Mouse (Mus musculus) spleen, adult 18-20 months (tissue): ENCODE measurements at regions not wholly inside any gene's neighbourhood (a gene's known extent, or its start where the extent isn't known, plus 50 kb on each side); places are given as distances from the start of the nearest gene placed in this dataset.

Experiments used
- DNase-seq, 2 experiments: peaks; one replicate each; pipeline ENCODE4 v3.0.0; 2022; ENCODE audit warnings: mixed read lengths in 2 of 2

DNA sequence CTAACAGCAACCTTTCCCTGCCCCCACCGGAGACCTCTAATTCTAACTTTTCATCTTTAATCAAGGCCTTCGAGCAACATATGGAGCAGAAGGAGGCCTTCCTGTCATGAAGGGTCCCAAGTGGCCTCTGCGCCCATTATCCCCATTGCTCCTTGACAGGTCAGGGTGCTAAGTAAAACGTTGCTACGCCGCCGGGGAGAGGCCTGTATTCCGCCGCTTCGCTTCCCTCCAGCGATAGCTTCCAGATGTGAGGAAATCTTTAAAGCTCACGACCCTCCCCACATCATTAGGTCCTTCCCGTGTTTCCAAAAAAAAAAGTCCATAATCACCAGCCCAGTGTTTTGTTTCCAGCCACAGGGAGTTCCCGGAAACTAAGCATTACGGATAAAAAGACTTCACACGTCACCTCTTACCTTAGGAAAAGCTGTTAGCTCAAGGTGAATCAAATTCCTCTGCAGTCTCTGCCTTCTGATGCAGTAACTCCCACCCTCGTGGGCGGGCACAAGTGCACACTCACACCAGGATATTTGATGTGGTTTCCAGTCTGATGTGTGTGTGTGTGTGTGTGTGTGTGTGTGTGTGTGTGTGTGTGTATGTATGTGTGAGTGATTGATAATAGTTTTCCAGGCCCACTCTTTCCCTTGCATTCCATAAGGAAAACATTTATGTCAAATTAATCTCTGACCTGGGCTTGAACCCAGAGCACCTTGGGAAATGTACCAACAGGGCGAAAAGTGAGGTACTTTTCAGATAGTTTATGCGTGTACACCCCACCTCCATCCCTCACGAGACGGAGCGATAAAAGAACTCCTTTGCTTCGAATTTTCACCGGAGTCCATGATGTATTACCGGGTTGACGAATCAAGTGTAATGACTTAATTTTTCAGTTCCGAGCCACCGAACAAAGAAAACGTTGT is 107.5 kb downstream of the Gm45692 start:
- DNase-seq: no peak

DNA sequence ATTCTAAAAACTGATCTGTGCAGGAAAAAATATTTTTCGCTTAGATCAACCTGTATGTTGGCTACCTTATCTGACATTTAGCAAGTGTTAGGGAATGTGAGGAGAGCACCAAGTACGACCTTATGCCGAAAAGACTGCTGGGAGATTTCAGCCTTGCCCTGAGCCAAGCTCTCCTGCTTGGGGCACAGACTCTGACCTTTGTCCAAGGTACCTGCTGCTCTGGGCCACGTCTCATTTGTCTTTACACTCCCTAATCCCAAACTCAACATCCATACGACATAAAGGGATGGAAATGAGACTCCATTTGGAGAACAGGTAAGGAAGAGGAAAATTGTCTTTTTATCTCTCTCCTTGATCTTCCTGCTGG is 108.2 kb downstream of the Gm45692 start:
- DNase-seq: no peak

DNA sequence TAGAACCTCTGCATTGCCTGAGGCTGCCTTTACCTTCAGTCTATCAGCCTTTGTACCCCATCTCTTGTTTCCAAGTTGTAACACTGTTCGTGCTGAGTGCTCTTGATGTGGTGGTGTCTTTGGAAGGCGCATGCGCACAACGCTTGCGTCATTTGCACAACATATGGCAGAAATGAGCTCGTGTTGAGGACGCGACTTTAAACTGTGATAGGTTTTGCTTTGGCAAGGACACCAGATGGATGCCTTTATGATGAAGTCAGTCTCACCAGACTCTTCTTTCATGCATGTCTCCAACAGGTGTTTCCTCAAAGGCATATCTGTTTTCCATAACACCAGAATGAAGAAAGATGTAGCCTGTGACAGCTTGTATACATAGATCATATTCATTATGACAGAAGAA is 110.2 kb downstream of the Gm45692 start:
- no peak for DNase-seq

DNA sequence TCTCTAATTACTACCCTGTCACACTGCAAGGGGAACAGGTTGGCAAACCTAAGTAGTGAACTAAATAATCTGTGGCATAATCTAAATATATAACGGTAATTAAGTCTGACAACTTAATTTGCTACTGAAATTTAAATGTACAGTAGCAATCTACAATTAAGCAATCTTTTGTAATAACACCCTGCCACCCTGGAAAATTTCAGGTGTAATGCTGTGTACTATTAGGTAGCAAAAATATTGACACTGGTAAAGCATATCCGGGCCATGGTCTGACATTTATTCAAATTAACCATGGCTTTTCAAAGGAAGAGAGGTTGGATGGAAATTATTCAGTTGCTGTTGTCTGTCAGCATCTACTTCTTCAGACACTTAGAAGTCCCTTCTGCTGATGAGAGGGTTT is 119.7 kb downstream of the Gm45692 start:
- DNase-seq: no peak

DNA sequence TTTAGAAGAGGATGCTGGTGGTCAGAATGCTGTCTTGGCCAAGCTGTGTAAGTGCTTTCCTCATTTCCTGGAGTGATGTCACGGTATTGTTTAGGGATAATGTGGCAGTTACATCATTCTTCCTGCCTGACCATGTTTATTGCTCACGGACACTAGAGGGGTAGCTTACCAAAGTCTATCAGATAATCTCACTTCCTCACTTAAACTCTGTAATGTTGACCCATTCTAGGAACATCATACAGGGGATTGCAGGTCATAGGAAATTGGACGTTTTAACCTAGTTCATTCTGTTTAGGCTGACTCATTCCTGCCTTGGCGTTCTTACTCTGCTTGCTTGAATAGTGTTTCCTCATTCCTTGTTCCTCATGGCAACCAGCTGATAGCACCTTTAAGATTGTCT is 120.3 kb downstream of the Gm45692 start:
- DNase-seq: no peak

DNA sequence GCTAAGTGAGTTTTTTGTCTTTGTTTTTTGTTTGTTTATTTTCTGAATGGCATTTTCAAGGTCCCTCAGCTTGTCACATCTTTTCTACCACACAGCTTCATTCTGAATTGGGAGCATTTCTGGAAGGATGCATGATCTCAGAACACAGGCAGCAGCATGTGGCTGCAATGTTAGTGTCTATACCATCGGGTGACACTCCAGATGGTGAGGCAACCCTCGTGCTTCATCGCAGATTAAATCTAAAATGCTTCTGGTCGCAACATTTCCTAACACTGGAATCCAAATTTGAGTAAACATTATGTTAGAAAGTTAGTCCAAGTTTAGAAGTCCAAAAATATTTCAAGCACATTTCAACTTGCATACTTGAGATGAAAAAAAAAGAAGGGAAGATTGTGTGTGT is 124.4 kb downstream of the Gm45692 start:
- no peak for DNase-seq

DNA sequence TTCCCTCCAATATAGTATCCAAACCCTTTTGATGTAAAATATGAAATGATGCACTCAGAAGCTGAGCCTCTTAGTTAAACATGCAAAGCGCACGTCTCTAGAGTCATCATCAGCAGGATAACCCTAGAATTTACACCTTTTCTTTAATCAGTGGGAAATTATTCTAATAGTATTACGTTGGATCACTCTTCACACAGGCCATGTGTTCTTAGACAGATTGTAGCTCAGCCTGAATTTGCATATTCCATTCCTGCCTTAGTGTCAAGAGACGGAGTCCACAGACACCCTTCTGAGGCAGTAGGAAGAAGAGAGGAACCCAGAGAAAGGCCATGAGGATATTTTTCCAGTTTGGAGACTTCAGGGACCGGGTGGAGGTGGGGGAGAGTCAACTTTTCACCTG is 125.0 kb downstream of the Gm45692 start:
- DNase-seq: no peak

DNA sequence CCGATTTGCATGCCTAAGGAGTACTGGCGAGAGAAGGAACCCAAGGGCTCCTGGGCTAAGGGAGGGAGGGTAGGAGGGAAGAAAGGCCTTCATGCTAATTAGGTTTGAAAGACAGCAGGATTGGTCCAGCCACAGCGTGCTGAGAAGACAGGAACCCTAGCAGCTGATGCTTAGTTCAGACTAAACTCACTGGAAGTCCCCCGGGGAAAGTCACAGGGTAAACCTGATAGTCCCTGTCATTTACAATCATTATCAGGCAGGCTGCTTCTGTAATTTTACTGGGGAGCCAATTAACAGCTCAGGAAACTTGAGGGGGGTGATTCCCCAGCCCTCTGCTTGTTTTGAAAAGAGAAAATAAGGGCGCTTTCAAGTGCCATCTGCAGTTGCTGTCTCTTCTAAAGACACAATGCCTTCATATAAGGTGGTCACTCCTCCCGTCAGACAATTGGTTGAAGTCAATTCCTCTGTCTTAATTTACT is 135.9 kb downstream of the Gm45692 start:
- DNase-seq: no peak

DNA sequence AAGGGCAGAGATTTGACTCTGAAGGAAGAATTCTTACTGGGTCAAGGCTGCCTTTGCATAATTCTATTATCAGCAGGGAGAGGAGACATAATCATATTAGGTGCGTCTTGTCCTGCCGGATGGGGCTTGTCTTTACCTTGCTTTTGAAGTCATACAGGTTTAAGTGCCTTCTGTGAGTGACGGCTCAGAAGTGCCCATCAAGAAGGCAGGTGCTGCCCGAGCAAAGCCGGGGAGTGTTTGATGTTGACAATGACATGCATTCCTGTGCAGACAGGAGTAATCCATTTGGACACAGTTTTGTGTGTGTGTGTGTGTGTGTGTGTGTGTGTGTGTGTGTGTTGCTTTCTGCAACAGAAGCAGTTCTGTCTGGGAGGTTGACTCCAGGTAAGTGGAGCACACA is 141.0 kb downstream of the Gm45692 start:
- DNase-seq: no peak

DNA sequence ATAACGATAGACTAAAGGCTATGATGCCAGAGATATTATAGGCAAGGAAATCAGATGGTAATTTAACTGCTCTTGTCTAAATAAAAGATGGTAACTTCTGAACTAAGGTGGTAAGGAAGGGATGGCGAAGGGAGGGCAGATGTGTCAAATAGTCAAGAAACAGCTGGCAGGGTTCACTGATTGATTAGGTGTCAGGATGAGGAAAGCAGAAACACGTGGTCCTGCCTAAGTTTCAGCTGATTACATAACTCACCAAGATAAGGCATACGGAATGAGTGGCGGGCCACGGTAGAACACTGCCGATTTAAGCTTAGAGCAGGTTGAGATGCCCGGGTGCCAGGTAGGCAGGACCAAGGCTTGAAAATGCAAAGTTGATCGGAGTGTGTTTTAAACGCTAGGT is 143.2 kb downstream of the Gm45692 start:
- DNase-seq: no peak

DNA sequence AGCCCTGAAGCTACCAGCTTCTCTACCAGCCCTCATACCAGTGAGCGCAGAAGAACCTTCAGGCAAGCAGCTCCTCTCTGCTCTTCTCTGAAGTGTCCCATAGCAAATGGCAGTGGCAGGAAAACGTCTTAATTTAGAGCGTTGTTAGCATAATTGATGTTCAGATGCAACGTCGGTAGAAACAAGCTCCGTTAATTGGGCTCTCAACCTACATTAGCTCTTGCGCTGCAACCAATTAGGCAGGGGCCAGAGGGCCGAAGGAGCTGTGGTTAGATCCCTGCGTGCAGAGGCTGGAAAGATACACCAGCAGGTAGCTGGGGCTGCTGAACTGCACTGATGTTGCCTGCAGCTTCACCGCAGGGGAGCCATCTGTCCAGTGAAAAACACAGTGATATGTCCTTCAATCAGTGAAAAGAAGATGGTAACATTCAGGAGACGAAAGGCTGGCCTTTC is 145.6 kb downstream of the Gm45692 start:
- no peak for DNase-seq

DNA sequence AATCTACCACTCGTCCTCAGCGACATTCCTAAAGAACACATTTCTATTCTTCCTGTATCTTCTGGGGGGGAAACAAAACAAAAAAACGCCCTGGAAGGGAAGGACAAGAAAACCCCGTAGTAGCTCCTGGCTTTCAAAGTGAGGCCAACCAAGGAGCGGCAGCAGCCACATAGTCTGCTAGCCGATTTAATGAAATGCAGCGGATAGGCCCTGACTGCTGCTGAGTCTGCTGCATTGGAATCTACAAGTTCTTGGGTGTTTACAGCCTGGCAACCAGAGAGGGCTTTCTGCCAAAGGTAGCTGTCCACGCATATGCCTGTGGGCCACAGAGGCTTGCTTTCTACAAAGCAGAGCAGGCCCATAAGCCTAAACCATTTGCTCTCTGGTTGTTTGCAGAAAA is 146.0 kb downstream of the Gm45692 start:
- DNase-seq: no peak

DNA sequence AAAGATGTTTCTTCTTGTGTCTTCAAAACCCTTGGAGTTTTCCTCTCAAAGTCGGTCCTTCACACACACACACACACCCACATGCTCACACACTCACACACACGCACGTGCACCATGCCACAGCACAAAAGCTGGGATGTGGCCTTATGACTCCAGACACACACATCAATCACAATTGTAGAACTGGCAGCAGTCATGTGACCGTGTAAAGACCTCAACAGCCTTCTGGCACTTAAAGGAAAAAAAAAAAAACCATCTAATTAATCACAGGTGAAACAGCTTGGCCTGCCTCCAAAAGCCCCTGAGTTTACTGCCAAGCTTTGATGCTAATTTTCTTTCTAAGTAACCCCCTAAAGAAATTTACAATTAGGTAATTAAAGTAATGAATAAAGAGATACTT is 147.1 kb downstream of the Gm45692 start:
- no peak for DNase-seq

DNA sequence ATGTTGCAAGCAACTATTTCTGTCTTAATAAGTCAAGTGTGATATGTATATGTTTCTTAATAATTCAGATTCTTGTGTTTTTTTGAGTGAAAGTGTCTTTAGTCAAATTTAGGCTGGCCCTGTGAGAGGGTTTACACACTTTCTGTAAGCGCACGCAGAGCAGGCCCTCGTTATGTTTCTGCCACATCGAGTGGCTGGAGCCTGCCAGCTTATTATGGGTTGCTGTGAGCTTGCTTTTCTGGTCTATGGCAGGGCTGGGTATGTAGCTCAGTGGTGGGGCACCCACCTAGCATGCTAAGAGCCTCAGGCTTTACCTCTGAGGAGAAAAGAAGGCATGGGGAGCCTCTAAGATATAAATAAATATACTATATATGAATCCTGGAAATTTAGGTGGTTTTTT is 148.2 kb downstream of the Gm45692 start:
- DNase-seq: no peak

DNA sequence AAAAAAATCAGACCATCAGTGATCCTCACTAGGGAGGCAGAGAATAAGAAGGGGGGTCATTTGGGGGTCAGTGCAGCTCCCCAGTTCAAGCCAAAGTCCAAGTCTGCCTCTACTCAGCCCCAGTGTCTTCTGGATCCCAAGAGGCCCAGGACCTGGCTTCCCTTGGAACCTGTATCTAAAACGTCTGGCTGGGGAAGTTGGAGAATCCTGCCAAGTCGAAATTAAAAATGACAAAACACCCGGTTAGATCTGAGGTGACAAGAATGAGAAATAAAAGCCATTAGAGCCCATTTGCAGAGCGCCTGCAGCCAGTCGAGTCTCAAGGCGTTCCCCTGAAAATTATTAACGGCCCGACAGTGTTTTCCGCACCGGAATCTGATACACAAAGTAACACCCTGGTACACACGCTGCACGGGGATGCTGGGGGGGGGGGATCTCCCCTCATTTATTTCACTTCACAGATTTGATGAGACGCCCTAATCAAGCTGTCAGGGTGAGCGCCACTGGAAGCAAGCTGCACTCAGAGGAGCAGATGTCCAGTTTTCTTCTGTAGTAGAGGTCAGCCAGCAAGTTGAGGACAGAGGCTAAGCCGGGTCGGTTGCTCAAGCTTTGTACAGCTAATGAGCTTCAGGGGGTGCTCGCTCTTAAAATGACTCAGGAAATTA is 149.5 kb downstream of the Gm45692 start:
- no peak for DNase-seq

DNA sequence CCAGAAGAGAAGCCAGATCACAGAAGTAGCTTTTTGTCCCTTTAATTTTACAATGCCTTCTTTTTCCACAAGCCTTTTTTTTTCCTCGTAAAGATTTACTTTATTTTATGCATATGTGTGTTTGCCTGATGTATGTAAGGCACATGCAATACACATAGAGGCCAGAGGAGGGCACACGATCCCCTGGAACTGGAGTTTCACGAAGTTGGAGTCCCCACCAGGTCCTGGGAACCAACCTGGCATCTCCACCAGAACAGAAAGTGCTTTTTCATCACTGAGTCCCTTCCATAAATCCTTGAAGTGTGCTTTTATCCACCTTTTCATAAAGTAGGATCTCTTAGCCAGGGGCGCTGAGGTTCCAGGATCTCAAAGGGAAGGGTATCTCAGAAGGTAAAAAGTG is 152.8 kb downstream of the Gm45692 start:
- DNase-seq: no peak

DNA sequence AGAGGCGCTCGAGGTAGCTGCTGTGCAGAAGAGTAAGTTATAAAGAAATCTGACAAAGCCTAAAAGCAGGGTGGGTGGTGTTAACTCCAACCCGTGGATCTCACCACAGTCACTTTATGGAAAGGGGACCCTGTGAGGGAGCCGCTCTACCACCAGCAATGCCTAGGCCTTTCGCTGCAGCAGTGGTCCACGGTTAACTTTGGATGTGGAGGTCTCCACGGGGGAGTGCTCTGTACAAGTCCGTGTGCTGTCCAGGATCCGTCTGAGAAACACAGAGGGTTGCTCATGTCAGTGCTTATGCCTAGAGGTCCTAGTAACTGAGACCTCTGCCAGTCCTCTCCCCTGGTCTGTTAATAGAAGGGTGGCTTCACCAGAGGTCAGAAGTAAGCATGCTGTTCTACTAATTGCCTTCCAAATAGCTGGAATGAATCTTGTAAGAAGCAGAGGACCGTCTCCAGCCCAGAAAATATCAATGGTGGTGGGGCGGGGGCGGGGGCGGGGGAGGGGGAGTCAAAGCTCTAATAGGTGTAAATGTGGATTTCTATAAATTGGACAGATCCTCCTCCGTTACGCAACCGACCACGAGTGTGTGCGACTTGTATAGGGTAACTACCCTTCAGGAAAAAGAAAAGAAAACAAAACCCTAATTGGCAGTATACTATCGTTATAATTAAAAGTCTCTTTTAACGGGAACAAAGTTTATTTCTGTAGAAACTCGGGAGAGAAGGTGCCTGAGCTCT is 153.5 kb downstream of the Gm45692 start:
- DNase-seq: no peak

DNA sequence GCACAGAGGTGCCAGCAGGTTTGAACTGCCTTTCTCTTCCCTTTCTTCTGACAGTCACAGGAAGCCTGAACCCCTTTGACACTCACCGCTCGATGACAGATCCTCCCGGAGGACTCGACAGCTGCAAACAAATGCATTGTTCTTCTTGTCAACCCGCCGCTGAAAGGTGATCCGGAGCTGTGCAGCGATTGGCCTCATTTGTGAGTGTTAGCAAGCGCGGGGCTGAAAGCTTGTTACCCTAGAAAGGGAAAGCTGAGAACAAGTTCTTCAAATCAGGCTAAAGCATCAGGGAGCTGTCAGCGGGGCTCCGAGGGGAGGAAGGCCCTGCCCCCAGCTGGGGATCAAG is 154.1 kb downstream of the Gm45692 start:
- DNase-seq: no peak

DNA sequence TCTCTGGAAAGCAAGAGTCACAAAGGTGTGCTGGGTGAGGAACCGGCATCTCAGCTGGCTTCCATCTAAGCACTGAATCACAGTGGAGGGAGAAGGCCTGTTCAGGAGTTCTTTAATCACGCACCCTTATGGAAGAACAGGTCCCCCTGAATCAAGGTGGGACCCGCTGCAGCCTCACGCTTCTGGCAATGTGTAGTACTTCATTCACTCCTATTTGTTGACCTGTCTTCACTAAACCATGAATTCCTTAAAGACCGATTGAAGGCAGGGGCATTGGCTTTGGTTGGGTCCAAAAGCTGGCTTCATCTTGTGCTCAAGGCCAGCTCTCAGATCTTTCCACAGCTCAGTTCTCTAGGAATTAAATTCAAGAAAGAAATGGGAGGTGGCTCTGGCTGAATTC is 154.5 kb downstream of the Gm45692 start:
- DNase-seq: no peak

DNA sequence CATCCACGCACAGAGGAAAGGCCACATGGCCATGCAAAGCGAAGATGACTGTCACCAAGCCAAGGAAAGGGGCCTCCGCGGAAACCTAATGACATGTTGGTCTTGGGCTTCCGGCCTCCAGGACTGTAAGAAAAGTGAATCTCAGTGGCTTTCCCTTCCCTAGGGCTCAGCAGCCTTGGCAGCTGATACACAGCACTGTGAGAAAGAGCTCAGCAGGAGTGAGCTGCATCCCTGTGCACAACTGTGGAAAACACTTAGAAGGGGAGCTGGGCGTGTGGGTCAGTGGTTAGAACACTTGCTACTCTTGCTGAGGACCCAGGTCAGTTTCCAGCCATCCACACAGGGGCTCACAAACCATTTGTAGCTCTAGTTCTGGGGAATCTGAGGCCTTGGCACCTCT is 155.1 kb downstream of the Gm45692 start:
- DNase-seq: no peak

DNA sequence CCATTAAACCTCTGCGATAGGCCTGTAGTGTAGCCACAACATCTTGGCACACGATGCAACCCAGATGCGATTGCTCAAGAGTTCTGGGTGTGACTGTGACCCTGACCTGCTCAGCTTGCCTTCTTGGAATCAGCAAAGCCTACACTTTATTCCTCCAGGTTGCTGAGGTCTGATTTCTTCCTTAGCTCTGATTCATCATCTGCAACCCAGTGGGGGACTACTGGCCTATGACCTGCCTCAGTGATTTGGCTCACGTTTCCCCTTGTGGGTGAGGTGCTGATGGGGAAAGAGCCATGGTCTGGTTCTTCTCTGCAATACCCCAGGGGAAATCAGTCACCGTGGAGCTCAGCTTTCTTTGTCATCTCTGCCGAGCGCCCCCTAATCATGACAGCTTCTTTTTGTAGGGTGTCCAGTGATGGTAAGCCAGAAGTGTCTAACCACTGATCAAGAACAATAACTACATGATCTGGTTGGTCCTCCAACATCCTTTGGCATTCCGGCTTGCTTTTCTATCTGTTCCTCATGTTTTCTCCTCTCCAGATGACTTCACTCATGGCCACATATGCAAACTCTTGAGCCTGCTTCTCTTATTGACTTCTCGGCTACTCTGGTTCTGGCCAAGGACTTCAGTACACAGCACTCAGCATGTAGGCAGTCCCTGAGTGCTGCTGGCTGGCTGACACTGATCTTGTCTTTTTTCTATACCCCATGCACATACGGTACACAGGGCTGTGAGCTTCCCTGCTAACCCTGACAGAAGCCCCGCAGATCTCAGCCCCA is 163.0 kb downstream of the Gm45692 start:
- DNase-seq: no peak

DNA sequence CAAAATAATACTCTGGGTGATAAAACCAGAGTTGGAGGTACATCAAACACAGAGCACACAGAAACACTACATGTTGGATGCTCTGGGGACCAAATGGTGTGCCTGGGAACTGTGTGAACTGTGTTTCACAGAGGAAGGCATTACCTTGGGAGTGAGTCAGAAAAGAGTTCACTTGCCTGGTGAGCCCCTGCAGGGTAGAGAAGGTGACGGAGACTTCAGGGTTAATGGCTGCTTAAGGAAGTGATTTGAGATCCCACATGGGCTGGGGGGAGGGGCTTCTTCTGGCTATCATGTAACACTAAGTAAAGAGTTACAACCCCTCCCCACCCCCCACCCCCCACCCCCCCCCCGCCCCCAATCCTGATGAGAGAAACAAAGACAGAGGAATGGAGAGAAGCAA is 164.6 kb downstream of the Gm45692 start:
- DNase-seq: no peak

DNA sequence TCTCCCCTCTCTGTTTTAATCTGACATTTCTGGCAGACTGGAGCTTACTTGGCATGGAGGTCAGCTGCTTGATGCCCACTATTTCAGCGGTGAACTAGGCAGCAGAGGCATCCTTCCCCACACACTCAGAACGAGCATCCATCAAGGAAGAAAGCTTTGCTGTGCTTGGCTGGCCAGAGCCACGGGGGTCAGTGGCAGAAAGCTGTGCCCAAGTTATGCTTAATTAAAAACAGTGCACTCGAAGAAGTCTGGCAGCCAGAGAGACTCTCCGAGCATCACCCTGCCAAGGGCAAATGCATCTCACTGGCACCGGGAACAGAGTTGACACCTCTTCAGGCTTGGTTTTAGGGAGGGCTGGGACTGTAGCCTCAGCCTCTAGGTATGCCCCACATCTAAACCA is 168.3 kb downstream of the Gm45692 start:
- DNase-seq: no peak
